In the genomic region with DNA sequence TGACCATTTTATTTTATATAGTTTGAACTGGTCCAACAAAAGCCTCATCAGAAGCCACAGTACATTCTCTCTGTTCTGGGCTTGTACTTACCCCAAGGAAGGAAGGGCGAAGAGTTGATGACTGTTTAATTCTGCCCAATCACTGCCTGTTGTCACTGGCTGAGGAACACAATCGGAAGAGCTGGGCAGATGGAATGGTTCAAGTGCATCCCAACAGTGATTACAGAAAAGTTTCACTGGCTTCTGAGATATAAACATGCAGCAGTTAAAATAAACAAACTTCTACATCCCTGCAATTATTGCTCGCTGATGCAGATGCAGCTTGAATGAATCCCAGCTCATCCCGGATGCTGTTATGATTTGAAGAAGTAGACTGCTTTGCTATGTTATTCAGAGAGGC, we compare ENCODE assay signal across 13 mouse cellular contexts.
"Had no signal": no experiment of that assay in that cellular context is flagged by ENCODE, and none has a peak within 500 bp of the region (broad histone marks: within the 10 kb centered on the region; RNA-seq: fewer than 3 reads in every experiment).

No protein-coding gene starts in this region.

- H3K27ac ChIP-seq: layer of hippocampus, adult 2 months; limb, embryonic 13.5 days; liver, embryonic 15.5 days; midbrain, embryonic 12.5 days; neural tube, embryonic 13.5 days had no signal

- ATAC-seq: midbrain, embryonic 16.5 days had no signal

- H3K4me1 ChIP-seq: limb, embryonic 13.5 days; liver, embryonic 15.5 days; midbrain, embryonic 12.5 days; neural tube, embryonic 13.5 days had no signal

- H3K4me2 ChIP-seq: limb, embryonic 13.5 days; liver, embryonic 11.5 days; liver, embryonic 15.5 days; midbrain, embryonic 12.5 days; neural tube, embryonic 13.5 days had no signal

- H3K9ac ChIP-seq: limb, embryonic 13.5 days; liver, embryonic 15.5 days; midbrain, embryonic 12.5 days; neural tube, embryonic 13.5 days had no signal

- H3K9me3 ChIP-seq: limb, embryonic 13.5 days; liver, embryonic 15.5 days; midbrain, embryonic 12.5 days; neural tube, embryonic 13.5 days had no signal

- H3K36me3 ChIP-seq: limb, embryonic 13.5 days; liver, embryonic 15.5 days; midbrain, embryonic 12.5 days; neural tube, embryonic 13.5 days had no signal

- DNase-seq: kidney, adult 11 months; kidney, postnatal 10 days; kidney, postnatal 4 days; left cerebral cortex, postnatal 4 days; thymus, adult 18-20 months; thymus, postnatal 14 days had no signal

- H3K4me3 ChIP-seq: layer of hippocampus, adult 2 months; limb, embryonic 13.5 days; liver, embryonic 15.5 days; midbrain, embryonic 12.5 days; neural tube, embryonic 13.5 days had no signal

- H3K27me3 ChIP-seq: limb, embryonic 13.5 days; liver, embryonic 15.5 days; midbrain, embryonic 12.5 days; neural tube, embryonic 13.5 days had no signal
